Mouse (Mus musculus) lung, embryonic 16.5 days (tissue): ENCODE measurements at regions not wholly inside any gene's neighbourhood (a gene's known extent, or its start where the extent isn't known, plus 50 kb on each side); places are given as distances from the start of the nearest gene placed in this dataset.

Experiments used
- ATAC-seq: fragments of 200-750 bp; cut with Nextera tagmentation; 2 replicates; pipeline ENCODE4 v1.8.0; 2017; ENCODE audit warnings: low read depth, mild to moderate bottlenecking, moderate library complexity
- H3K27ac ChIP-seq: fragments of 300-500 bp; sonication (generic); 2 replicates; pipeline ENCODE4 v1.5.1; 2014; ENCODE audit warnings: mild to moderate bottlenecking, control low read depth, low read length
- H3K27me3 ChIP-seq: fragments of 300-500 bp; sonication (generic); 2 replicates; pipeline ENCODE4 v1.6.1; 2014; ENCODE audit warnings: low read depth, low read length, mixed read lengths; ENCODE audit not compliant: control insufficient read depth, insufficient read depth
- H3K36me3 ChIP-seq: fragments of 300-500 bp; sonication (generic); 2 replicates; pipeline ENCODE4 v1.6.1; 2014; ENCODE audit warnings: low read length; ENCODE audit not compliant: control insufficient read depth, insufficient read depth
- H3K4me1 ChIP-seq: fragments of 300-500 bp; sonication (generic); replicated peaks from 2 replicates; pipeline ENCODE4 v1.6.1; 2014; ENCODE audit warnings: low read length, mixed read lengths; ENCODE audit not compliant: control insufficient read depth, insufficient read depth
- H3K4me2 ChIP-seq: fragments of 300-500 bp; sonication (generic); 2 replicates; pipeline ENCODE4 v1.6.1; 2014; ENCODE audit warnings: low read depth, low read length, control low read depth
- H3K4me3 ChIP-seq: fragments of 300-500 bp; sonication (generic); 2 replicates; pipeline ENCODE4 v1.5.1; 2014; ENCODE audit warnings: mild to moderate bottlenecking, low read length, control low read depth
- H3K9ac ChIP-seq: fragments of 300-500 bp; sonication (generic); 2 replicates; pipeline ENCODE4 v1.6.1; 2014; ENCODE audit warnings: low read length, control low read depth
- H3K9me3 ChIP-seq: fragments of 300-500 bp; sonication (generic); 2 replicates; pipeline ENCODE4 v1.6.1; 2016; ENCODE audit warnings: low read length; ENCODE audit not compliant: control insufficient read depth
- WGBS: fragments of 180-500 bp; shearing (Covaris S2); extraction: QIAGEN DNeasy Blood & Tissue Kit; methylation state at CpG from one replicate; pipeline ENCODE4 v1.1.7; 2014; 5-methylcytosine and 5-hydroxymethylcytosine counted together

DNA sequence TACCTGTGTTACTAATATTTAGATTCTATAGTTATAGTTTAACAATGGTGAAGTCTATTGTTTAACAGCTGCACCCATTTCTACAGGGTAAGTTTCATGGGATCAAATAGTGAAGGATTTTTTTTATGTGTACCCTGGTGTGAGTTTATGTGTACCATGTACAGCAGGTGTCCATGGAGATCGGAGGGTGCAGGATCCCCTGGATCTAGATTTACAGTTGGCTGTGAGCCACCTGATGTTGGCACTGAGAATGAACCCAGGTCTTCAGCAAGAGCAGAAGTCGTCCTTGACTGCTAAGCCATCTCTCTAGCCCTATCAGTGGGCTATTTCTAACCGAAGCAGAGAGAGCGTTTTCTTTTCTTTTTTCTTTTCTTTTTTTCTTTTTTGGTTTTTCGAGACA, 162.4 kb upstream of the Lef1 start:
- no peak overlapping the region for H3K27ac ChIP-seq
- H3K9me3 ChIP-seq = no peaks in the 10 kb centered on the region
- H3K4me3 ChIP-seq = no peak overlapping the region
- 77% methylated on average over 5 of the region's 5 CpGs for WGBS
- ATAC-seq = no peak
- H3K27me3 ChIP-seq = no peaks in the 10 kb centered on the region
- H3K9ac ChIP-seq = no peak overlapping the region
- H3K4me2 ChIP-seq = no peak overlapping the region
- H3K4me1 ChIP-seq = peaks cover 19% of the 10 kb centered on the region
- no peaks in the 10 kb centered on the region for H3K36me3 ChIP-seq

DNA sequence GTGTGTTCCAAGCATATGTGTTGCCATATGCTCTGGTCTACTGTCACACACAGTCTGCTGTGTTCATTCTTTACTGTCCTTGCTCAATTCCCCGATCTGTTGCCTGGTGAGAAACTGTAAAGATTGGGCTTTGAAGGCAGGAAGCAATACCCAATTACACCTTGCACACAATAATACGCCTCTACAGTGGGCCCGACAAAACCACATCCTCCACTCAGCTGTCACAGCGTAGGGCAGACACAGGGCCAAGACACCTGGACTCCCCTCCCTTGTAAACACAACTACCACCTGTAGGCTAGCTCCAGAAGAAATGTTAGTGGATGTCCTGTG, 163.0 kb upstream of the Lef1 start:
- Histone ChIP-seq H3K27ac (no peak overlapping the region), H3K4me2 (no peak overlapping the region), H3K4me3 (no peak overlapping the region), H3K4me1 (peaks cover 20% of the 10 kb centered on the region), H3K27me3 (no peaks in the 10 kb centered on the region), H3K9me3 (no peaks in the 10 kb centered on the region), H3K9ac (no peak overlapping the region), H3K36me3 (no peaks in the 10 kb centered on the region)
- 75% methylated on average over 4 of the region's 4 CpGs for WGBS
- no peak for ATAC-seq

DNA sequence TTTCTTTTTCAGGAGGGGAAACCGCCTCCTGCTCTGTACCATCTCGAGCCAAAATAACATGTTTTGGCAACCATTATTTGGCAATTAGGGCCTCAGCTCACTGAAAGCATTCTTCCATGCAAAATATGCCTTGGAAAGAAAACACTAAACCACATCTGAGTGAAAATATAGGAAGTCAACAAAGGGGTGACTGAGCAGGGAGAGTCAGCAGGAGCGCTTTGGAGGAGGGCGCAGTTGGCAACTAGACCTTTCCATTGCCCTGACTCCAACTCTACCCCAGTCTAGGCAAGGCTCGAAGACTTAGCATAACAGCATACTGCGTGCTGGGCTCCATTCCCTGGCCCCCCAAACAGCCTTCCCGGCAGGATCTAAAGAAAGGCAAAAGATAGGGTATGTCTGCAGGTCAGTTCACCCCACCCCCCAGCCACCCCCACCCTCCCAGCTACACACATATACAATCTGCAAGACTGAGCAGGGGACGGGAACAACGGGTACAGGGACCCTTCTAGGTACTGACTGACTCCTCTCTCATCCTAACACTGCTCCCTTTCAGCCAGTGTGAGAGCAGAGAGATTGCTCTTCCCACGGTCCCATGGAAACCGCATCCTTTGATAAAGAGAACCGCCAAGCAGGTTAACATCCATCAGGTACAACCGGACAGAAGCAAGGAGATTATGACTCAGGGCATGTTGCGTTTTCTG, 163.5 kb upstream of the Lef1 start:
- Histone ChIP-seq H3K9me3 (no peaks in the 10 kb centered on the region), H3K9ac (no peak overlapping the region), H3K4me2 (0 out of 2 replicates have a peak overlapping the region, but pooled peaks have one; percentile 70), H3K27me3 (no peaks in the 10 kb centered on the region), H3K4me3 (no peak overlapping the region), H3K4me1 (peaks cover 20% of the 10 kb centered on the region), H3K36me3 (no peaks in the 10 kb centered on the region), H3K27ac (peak overlapping the region; percentile 80)
- no peak; the same call in 1 of the 2 replicates for ATAC-seq
- WGBS = 73% methylated on average over 14 of the region's 14 CpGs

DNA sequence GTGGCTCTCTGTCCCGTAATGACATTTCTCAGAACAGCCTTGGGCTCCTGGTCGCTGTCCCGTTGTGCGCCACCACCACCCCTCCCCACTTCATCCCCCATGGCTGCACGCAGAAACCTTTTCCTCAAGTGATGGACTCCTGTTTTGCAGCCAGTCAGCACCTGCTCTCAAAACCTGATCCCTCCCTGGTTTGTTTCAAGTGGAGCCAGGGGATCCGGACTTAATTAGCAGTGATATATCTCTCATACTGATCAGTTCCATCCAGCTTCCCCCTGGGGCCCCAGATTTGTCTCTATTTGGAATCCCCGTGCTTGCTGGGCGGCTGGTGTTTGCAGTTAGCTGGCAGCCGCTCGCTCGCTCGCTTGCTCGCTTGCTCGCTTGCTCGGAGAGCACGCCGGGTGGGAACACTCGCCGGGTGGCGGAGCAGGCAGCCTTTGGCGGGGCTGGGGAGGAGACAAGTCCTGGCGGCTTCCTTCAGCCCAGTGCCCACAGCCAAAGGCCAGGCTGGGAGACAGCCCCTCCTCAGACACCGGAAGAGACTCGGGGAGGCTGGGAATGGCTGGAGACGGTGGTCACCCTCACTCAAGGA, 164.3 kb upstream of the Lef1 start:
- Histone ChIP-seq H3K9ac (peak overlapping the region; percentile 65), H3K27me3 (no peaks in the 10 kb centered on the region), H3K4me3 (peak overlapping the region; percentile 42), H3K27ac (peak overlapping the region; percentile 80), H3K4me2 (peak overlapping the region; percentile 70), H3K9me3 (no peaks in the 10 kb centered on the region), H3K4me1 (peaks cover 20% of the 10 kb centered on the region), H3K36me3 (no peaks in the 10 kb centered on the region)
- peak; percentile 83 for ATAC-seq
- 2% methylated on average over 25 of the region's 25 CpGs for WGBS

DNA sequence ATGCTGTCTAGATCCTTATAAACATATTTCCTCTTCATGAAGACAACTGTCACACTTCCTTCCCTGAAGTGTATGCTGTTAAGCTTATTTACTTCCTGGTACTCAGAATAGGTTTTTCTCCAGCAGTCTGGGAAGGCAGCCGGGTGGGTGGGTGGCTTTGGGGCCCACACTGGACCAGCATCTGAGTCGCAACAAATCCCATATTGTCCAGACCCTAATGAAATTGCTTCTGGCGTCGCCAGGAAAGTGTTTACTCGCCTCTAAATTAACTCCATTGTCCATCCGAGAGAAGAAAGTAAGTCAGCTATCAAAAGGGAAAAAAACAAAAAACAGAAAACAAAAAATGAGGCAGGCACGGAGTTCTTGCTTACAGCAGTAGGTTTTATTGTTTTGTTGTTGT, 164.9 kb upstream of the Lef1 start:
- WGBS = 28% methylated on average over 7 of the region's 7 CpGs
- H3K27ac ChIP-seq = peak overlapping the region; percentile 80
- ATAC-seq = no peak
- H3K27me3 ChIP-seq = no peaks in the 10 kb centered on the region
- H3K36me3 ChIP-seq = no peaks in the 10 kb centered on the region
- H3K9me3 ChIP-seq = no peaks in the 10 kb centered on the region
- peak overlapping the region; percentile 42 for H3K4me3 ChIP-seq
- peak overlapping the region; percentile 70 for H3K4me2 ChIP-seq
- peaks cover 20% of the 10 kb centered on the region for H3K4me1 ChIP-seq
- peak overlapping the region; percentile 19; the same call in 1 of the 2 replicates for H3K9ac ChIP-seq

DNA sequence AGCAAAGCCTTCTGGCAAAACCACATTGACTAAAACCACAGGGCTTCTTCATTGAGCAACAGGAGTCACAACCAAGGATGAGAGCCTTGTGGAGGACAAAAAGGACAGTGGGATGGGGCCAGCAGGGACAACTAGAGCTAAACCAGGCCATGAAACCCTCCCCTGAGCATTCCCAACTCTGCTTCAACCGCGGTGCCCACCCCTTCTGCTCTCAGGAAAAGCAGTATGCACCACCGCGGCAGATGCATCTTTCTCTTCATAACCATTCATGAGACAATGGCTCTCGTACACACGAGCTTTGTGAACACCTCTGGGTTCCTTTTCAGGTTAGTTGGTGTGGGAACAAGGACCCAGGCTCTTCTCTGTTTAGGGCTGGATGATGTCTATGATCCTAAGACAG, 166.0 kb upstream of the Lef1 start:
- ATAC-seq = no peak
- 91% methylated on average over 6 of the region's 6 CpGs for WGBS
- no peaks in the 10 kb centered on the region for H3K27me3 ChIP-seq
- no peak overlapping the region for H3K4me3 ChIP-seq
- H3K27ac ChIP-seq = peak overlapping the region; percentile 86; the same call in 1 of the 2 replicates
- no peaks in the 10 kb centered on the region for H3K36me3 ChIP-seq
- H3K9ac ChIP-seq = no peak overlapping the region
- H3K9me3 ChIP-seq = no peaks in the 10 kb centered on the region
- H3K4me1 ChIP-seq = peaks cover 20% of the 10 kb centered on the region
- no peak overlapping the region for H3K4me2 ChIP-seq

DNA sequence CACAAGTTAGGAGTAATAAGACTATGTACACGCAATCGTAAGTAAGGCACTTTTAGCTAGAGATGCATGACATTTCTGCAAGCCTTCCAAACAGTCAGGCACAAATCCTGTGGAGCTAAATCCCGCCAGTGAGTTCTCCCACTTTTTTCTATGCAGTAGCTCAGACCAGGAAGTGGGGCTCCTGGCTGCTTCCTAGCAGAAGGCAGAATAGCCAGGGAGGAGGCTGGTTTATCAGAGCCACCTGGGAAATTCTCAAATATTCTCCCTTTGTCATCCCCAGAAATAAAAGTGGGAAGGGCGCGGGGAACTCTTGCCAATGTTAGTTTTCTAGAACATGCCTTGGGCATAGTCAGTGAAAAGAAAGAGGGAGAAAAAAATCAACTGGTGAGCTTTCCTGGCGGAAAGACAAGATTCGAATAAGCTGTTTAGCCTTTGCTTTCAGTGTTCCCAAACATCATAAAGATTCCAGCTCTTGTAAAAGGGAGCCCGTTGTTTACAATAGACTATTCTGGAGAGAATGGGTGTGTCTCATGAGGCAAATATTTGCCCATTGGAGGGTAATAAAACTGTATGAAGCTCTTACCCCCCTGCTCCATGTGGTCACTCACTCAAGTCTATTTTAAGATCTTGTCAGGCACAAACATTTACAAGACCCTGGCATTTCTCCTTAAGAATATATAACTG, 167.2 kb upstream of the Lef1 start:
- Histone ChIP-seq H3K9ac (no peak overlapping the region), H3K27ac (peak overlapping the region; percentile 86), H3K4me1 (peaks cover 20% of the 10 kb centered on the region), H3K4me3 (no peak overlapping the region), H3K9me3 (no peaks in the 10 kb centered on the region), H3K27me3 (no peaks in the 10 kb centered on the region), H3K36me3 (no peaks in the 10 kb centered on the region), H3K4me2 (no peak overlapping the region)
- ATAC-seq = peak; percentile 40; the same call in 1 of the 2 replicates
- 41% methylated on average over 8 of the region's 8 CpGs for WGBS

DNA sequence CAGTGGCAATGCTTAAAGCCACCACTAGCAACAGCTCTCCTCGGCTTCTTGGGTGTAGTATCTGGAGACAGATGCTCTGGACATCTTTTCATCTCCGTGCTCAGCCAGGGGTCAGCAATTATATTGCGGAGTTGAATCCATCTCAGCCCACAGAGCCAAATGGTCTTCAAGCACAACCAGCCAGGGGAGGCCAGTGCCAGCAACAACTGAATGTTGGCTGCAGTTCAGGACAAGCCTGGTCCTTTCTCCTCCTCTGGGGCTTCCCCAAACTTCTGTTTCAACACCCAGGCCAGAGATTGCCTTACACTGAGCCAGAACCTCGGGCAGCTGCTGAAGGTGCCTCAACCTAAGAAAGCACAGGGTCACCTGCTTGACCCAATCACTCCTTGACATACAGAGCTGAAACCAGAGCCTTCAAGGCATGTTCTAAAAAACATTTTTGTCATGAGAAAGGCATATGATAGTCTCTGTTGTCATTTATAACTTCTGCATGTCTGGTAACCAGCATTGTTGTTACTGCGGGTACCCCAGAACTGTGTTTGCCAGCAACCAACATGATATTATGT, 169.9 kb upstream of the Lef1 start:
- H3K4me2 ChIP-seq = no peak overlapping the region
- no peaks in the 10 kb centered on the region for H3K36me3 ChIP-seq
- H3K9me3 ChIP-seq = no peaks in the 10 kb centered on the region
- WGBS = 56% methylated on average over 5 of the region's 5 CpGs
- no peak overlapping the region for H3K27ac ChIP-seq
- H3K9ac ChIP-seq = no peak overlapping the region
- ATAC-seq = peak; percentile 30; the same call in 1 of the 2 replicates
- H3K4me3 ChIP-seq = no peak overlapping the region
- H3K27me3 ChIP-seq = no peaks in the 10 kb centered on the region
- peaks cover 16% of the 10 kb centered on the region for H3K4me1 ChIP-seq

DNA sequence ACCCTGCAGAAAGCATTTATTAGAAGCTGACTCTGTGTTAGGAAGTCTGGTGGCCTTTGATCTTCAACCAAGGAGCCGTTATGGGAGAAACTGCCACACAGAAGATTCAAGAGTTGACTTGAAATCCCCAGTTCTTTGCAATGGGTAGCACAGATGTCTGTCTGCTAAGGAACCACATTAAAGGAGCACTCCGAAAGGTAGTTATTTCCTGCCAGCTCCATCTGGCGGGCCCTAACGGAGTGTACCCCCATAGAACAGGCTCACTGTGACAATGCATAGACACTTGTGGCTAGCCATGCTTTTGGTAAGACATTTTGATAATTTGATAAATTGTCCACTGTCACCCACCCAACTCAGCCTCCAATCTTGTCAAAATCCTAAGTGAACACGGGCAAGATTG, 173.3 kb upstream of the Lef1 start:
- Histone ChIP-seq H3K27me3 (no peaks in the 10 kb centered on the region), H3K4me2 (no peak overlapping the region), H3K9me3 (no peaks in the 10 kb centered on the region), H3K9ac (no peak overlapping the region), H3K4me1 (peaks cover 10% of the 10 kb centered on the region), H3K27ac (no peak overlapping the region), H3K36me3 (no peaks in the 10 kb centered on the region), H3K4me3 (no peak overlapping the region)
- no peak for ATAC-seq
- WGBS = 64% methylated on average over 5 of the region's 5 CpGs
